Mouse (Mus musculus): ENCODE results near the gene Dag1. TPM values are rescaled to one million over a fixed set of nuclear protein-coding genes. Genes with fewer than 3 reads are reported as not detected.

Gene Dag1
- total RNA-seq, 2 experiments from 2014 or later, result 74.4 to 76.5 TPM

GRCm38 (mm10) chr9:108267691-108268090 is 3.9 kb upstream of the Dag1 start:
- no peak overlapping the region for H3K4me3 ChIP-seq
- no peak for TF ChIP-seq CTCF (conservative IDR thresholded peaks at IDR 0.05)
- no peak overlapping the region for H3K27ac ChIP-seq
- DNase-seq (ENCODE audit: low spot score in 2 of 2), result no peak

GRCm38 (mm10) chr9:108266261-108266935 is 2.6 kb upstream of the Dag1 start:
- no peak overlapping the region for H3K27ac ChIP-seq
- no peak for DNase-seq (ENCODE audit: low spot score in 2 of 2)
- TF ChIP-seq CTCF (conservative IDR thresholded peaks at IDR 0.05), result no peak
- no peak overlapping the region for H3K4me3 ChIP-seq

- peak overlapping the region; percentile 88 for H3K27ac ChIP-seq
- H3K4me3 ChIP-seq, result peak overlapping the region; percentile 93
- no peak for TF ChIP-seq CTCF (conservative IDR thresholded peaks at IDR 0.05)
- no peak for DNase-seq (ENCODE audit: low spot score in 2 of 2)
Observed at GRCm38 (mm10) chr9:108264191-108264921, 598 bp upstream of the Dag1 start.

GRCm38 (mm10) chr9:108263131-108263681 is 552 bp downstream of the Dag1 start:
- peak overlapping the region; percentile 93 for H3K4me3 ChIP-seq
- H3K27ac ChIP-seq, result peak overlapping the region; percentile 96
- no peak for TF ChIP-seq CTCF (conservative IDR thresholded peaks at IDR 0.05)
- DNase-seq (ENCODE audit: low spot score in 2 of 2), result peak; percentile 23 to 25

- no peak for TF ChIP-seq CTCF (conservative IDR thresholded peaks at IDR 0.05)
- no peak for DNase-seq (ENCODE audit: low spot score in 2 of 2)
- Histone ChIP-seq H3K27ac (peak overlapping the region; percentile 96), H3K4me3 (peak overlapping the region; percentile 93)
Observed at GRCm38 (mm10) chr9:108262494-108263049, 1.2 kb downstream of the Dag1 start.

- Histone ChIP-seq H3K4me3 (peak overlapping the region; percentile 93), H3K27ac (no peak overlapping the region)
- no peak for TF ChIP-seq CTCF (conservative IDR thresholded peaks at IDR 0.05)
- DNase-seq (ENCODE audit: low spot score in 2 of 2), result no peak
Observed at GRCm38 (mm10) chr9:108261865-108262264, 1.9 kb downstream of the Dag1 start.

- no peak for DNase-seq (ENCODE audit: low spot score in 2 of 2)
- Histone ChIP-seq H3K27ac (no peak overlapping the region), H3K4me3 (no peak overlapping the region)
- TF ChIP-seq CTCF (conservative IDR thresholded peaks at IDR 0.05), result no peak
Observed at GRCm38 (mm10) chr9:108260526-108260925, 3.2 kb downstream of the Dag1 start.

- TF ChIP-seq CTCF (conservative IDR thresholded peaks at IDR 0.05), result no peak
- Histone ChIP-seq H3K4me3 (no peak overlapping the region), H3K27ac (no peak overlapping the region)
- DNase-seq (ENCODE audit: low spot score in 2 of 2), result no peak
Observed at GRCm38 (mm10) chr9:108252766-108253165, 11.0 kb downstream of the Dag1 start.

GRCm38 (mm10) chr9:108251877-108252276 is 11.9 kb downstream of the Dag1 start:
- Histone ChIP-seq H3K4me3 (no peak overlapping the region), H3K27ac (no peak overlapping the region)
- no peak; the same call in 1 of the 2 replicates for TF ChIP-seq CTCF (conservative IDR thresholded peaks at IDR 0.05)
- no peak for DNase-seq (ENCODE audit: low spot score in 2 of 2)

- Histone ChIP-seq H3K4me3 (no peak overlapping the region), H3K27ac (no peak overlapping the region)
- no peak for DNase-seq (ENCODE audit: low spot score in 2 of 2)
- TF ChIP-seq CTCF (conservative IDR thresholded peaks at IDR 0.05), result no peak
Observed at GRCm38 (mm10) chr9:108248957-108249356, 14.8 kb downstream of the Dag1 start.

GRCm38 (mm10) chr9:108244984-108245383 is 18.8 kb downstream of the Dag1 start:
- Histone ChIP-seq H3K4me3 (no peak overlapping the region), H3K27ac (no peak overlapping the region)
- DNase-seq (ENCODE audit: low spot score in 2 of 2), result no peak
- peak; percentile 70 for TF ChIP-seq CTCF (conservative IDR thresholded peaks at IDR 0.05)

- H3K4me3 ChIP-seq, result no peak overlapping the region
- TF ChIP-seq CTCF (conservative IDR thresholded peaks at IDR 0.05), result no peak
- no peak for DNase-seq (ENCODE audit: low spot score in 2 of 2)
- no peak overlapping the region for H3K27ac ChIP-seq
Observed at GRCm38 (mm10) chr9:108244540-108244939, 19.2 kb downstream of the Dag1 start.

GRCm38 (mm10) chr9:108239951-108240350 is 23.8 kb downstream of the Dag1 start:
- TF ChIP-seq CTCF (conservative IDR thresholded peaks at IDR 0.05), result no peak
- Histone ChIP-seq H3K27ac (no peak overlapping the region), H3K4me3 (no peak overlapping the region)
- DNase-seq (ENCODE audit: low spot score in 2 of 2), result no peak
